Mouse (Mus musculus): ENCODE results near the gene Yod1. TPM values are rescaled to one million over a fixed set of nuclear protein-coding genes. Genes with fewer than 3 reads are reported as not detected.

The Yod1 gene
- polyA plus RNA-seq, 1 experiment from 2014 or later: 9.7 TPM

- DNase-seq (ENCODE audit: low spot score): no peak
- WGBS: 92% methylated on average over 10 of the region's 10 CpGs
- no peak overlapping the region for H3K4me2 ChIP-seq (ENCODE audit: low read length)
Measured at GRCm38 (mm10) chr1:130699937-130700633, 17.0 kb upstream of the Yod1 start.

GRCm38 (mm10) chr1:130701976-130702375, 15.2 kb upstream of the Yod1 start:
- Histone ChIP-seq H3K9me3 (replicated peaks; ENCODE audit: low read length) (no peaks in the 10 kb centered on the region), H3K4me2 (ENCODE audit: low read length) (no peak overlapping the region), H3K4me1 (replicated peaks; ENCODE audit: insufficient read depth, low read length) (no peaks in the 10 kb centered on the region), H3K4me3 (replicated peaks; ENCODE audit: low read depth, low read length) (no peak overlapping the region), H3K36me3 (ENCODE audit: insufficient read depth, low read length) (peaks cover 48% of the 10 kb centered on the region), H3K27me3 (ENCODE audit: insufficient read depth, low read length) (no peaks in the 10 kb centered on the region), H3K9ac (ENCODE audit: low read depth, low read length) (no peak overlapping the region), H3K27ac (no peak overlapping the region)
- DNase-seq (ENCODE audit: low spot score) (no peak), ATAC-seq (replicated peaks; ENCODE audit: low FRiP score, low read depth) (no peak)
- 95% methylated on average over 11 of the region's 11 CpGs for WGBS
- TF ChIP-seq CTCF (IDR thresholded peaks at IDR 0.05; ENCODE audit: low read depth): no peak

More at GRCm38 (mm10) chr1:130699937-130700633, 17.0 kb upstream of the Yod1 start:
- Histone ChIP-seq H3K9ac (ENCODE audit: low read depth, low read length) (no peak overlapping the region), H3K27ac (no peak overlapping the region), H3K4me3 (replicated peaks; ENCODE audit: low read depth, low read length) (no peak overlapping the region), H3K9me3 (replicated peaks; ENCODE audit: low read length) (no peaks in the 10 kb centered on the region), H3K36me3 (ENCODE audit: insufficient read depth, low read length) (peaks cover 43% of the 10 kb centered on the region), H3K27me3 (ENCODE audit: insufficient read depth, low read length) (no peaks in the 10 kb centered on the region), H3K4me1 (replicated peaks; ENCODE audit: insufficient read depth, low read length) (no peaks in the 10 kb centered on the region)
- TF ChIP-seq CTCF (IDR thresholded peaks at IDR 0.05; ENCODE audit: low read depth): no peak
- no peak for ATAC-seq (replicated peaks; ENCODE audit: low FRiP score, low read depth)

- H3K4me1 ChIP-seq (replicated peaks; ENCODE audit: insufficient read depth, low read length): no peaks in the 10 kb centered on the region
- ATAC-seq (replicated peaks; ENCODE audit: low FRiP score, low read depth): no peak
- H3K4me3 ChIP-seq (replicated peaks; ENCODE audit: low read depth, low read length): no peak overlapping the region
- H3K9ac ChIP-seq (ENCODE audit: low read depth, low read length): no peak overlapping the region
- H3K27me3 ChIP-seq (ENCODE audit: insufficient read depth, low read length): no peaks in the 10 kb centered on the region
- no peak overlapping the region for H3K4me2 ChIP-seq (ENCODE audit: low read length)
- WGBS: 60% methylated on average over 2 of the region's 2 CpGs
- no peak for DNase-seq (ENCODE audit: low spot score)
- H3K9me3 ChIP-seq (replicated peaks; ENCODE audit: low read length): no peaks in the 10 kb centered on the region
- peaks cover 40% of the 10 kb centered on the region; the same call in 1 of the 2 replicates for H3K36me3 ChIP-seq (ENCODE audit: insufficient read depth, low read length)
- no peak for TF ChIP-seq CTCF (IDR thresholded peaks at IDR 0.05; ENCODE audit: low read depth)
- no peak overlapping the region for H3K27ac ChIP-seq
Measured at GRCm38 (mm10) chr1:130703613-130704012, 13.5 kb upstream of the Yod1 start.

GRCm38 (mm10) chr1:130710283-130711080, 6.6 kb upstream of the Yod1 start:
- no peaks in the 10 kb centered on the region for H3K9me3 ChIP-seq (replicated peaks; ENCODE audit: low read length)
- H3K9ac ChIP-seq (ENCODE audit: low read depth, low read length): no peak overlapping the region
- ATAC-seq (replicated peaks; ENCODE audit: low FRiP score, low read depth): no peak
- H3K27me3 ChIP-seq (ENCODE audit: insufficient read depth, low read length): no peaks in the 10 kb centered on the region
- H3K4me1 ChIP-seq (replicated peaks; ENCODE audit: insufficient read depth, low read length): peaks cover 3% of the 10 kb centered on the region; the same call in 1 of the 2 replicates
- DNase-seq (ENCODE audit: low spot score): no peak
- H3K4me3 ChIP-seq (replicated peaks; ENCODE audit: low read depth, low read length): no peak overlapping the region
- WGBS: 94% methylated on average over 22 of the region's 22 CpGs
- H3K27ac ChIP-seq: no peak overlapping the region
- H3K36me3 ChIP-seq (ENCODE audit: insufficient read depth, low read length): 0 out of 2 replicates have a peak, but pooled peaks cover 4% of the 10 kb centered on the region
- H3K4me2 ChIP-seq (ENCODE audit: low read length): no peak overlapping the region
- no peak for TF ChIP-seq CTCF (IDR thresholded peaks at IDR 0.05; ENCODE audit: low read depth)

GRCm38 (mm10) chr1:130714046-130714445, 3.1 kb upstream of the Yod1 start:
- no peak for TF ChIP-seq CTCF (IDR thresholded peaks at IDR 0.05; ENCODE audit: low read depth)
- ATAC-seq (replicated peaks; ENCODE audit: low FRiP score, low read depth) (no peak), DNase-seq (ENCODE audit: low spot score) (no peak)
- Histone ChIP-seq H3K4me2 (ENCODE audit: low read length) (no peak overlapping the region), H3K27ac (no peak overlapping the region), H3K9ac (ENCODE audit: low read depth, low read length) (no peak overlapping the region), H3K36me3 (ENCODE audit: insufficient read depth, low read length) (no peaks in the 10 kb centered on the region), H3K4me1 (replicated peaks; ENCODE audit: insufficient read depth, low read length) (peaks cover 11% of the 10 kb centered on the region), H3K4me3 (replicated peaks; ENCODE audit: low read depth, low read length) (no peak overlapping the region), H3K27me3 (ENCODE audit: insufficient read depth, low read length) (no peaks in the 10 kb centered on the region), H3K9me3 (replicated peaks; ENCODE audit: low read length) (no peaks in the 10 kb centered on the region)
- 84% methylated on average over 4 of the region's 4 CpGs for WGBS

GRCm38 (mm10) chr1:130715561-130716217, 1.4 kb upstream of the Yod1 start, which contains the start of gene Gm29427:
TSS of gene Gm29427 (minus strand) at chr1:130715799.
- no peak for TF ChIP-seq CTCF (IDR thresholded peaks at IDR 0.05; ENCODE audit: low read depth)
- H3K27me3 ChIP-seq (ENCODE audit: insufficient read depth, low read length): no peaks in the 10 kb centered on the region
- peak within 1 kb of the TSS; percentile 93 for H3K9ac ChIP-seq (ENCODE audit: low read depth, low read length)
- H3K4me1 ChIP-seq (replicated peaks; ENCODE audit: insufficient read depth, low read length): peaks cover 11% of the 10 kb centered on the region
- peak within 1 kb of the TSS; percentile 67 for H3K4me3 ChIP-seq (replicated peaks; ENCODE audit: low read depth, low read length)
- no peaks in the 10 kb centered on the region for H3K36me3 ChIP-seq (ENCODE audit: insufficient read depth, low read length)
- DNase-seq (ENCODE audit: low spot score) (peak; percentile 95), ATAC-seq (replicated peaks; ENCODE audit: low FRiP score, low read depth) (peak; percentile 98)
- peak within 1 kb of the TSS; percentile 83 for H3K27ac ChIP-seq
- peak within 1 kb of the TSS; percentile 96 for H3K4me2 ChIP-seq (ENCODE audit: low read length)
- H3K9me3 ChIP-seq (replicated peaks; ENCODE audit: low read length): no peaks in the 10 kb centered on the region
- WGBS: under 1% methylated on average over 38 of the region's 38 CpGs

Measured in kidney, postnatal 0 days (tissue).